Mouse (Mus musculus): Measurements from ENCODE around the gene Tob1. TPM values are rescaled to one million over a fixed set of nuclear protein-coding genes. Genes with fewer than 3 reads are reported as not detected.

The Tob1 gene
- polyA plus RNA-seq, 1 experiment, result not detected

GRCm38 (mm10) chr11:94189579-94189978 lies 21.7 kb upstream of the Tob1 start:
- Histone ChIP-seq H3K4me1 (ENCODE audit: control insufficient read depth, insufficient read depth, low read length) (peaks cover 15% of the 10 kb centered on the region), H3K4me3 (ENCODE audit: insufficient read depth, low read depth, low read length) (no peak overlapping the region), H3K27ac (ENCODE audit: insufficient read depth, low read depth, low read length) (peak overlapping the region; percentile 68)
- TF ChIP-seq CTCF (IDR thresholded peaks at IDR 0.05; ENCODE audit: insufficient read depth, low read depth, low read length) (no peak), POLR2A (IDR thresholded peaks at IDR 0.05; ENCODE audit: insufficient read depth, low read depth, low read length) (no peak)
- 36% methylated on average over 10 of the region's 10 CpGs for WGBS

GRCm38 (mm10) chr11:94190665-94191064 lies 20.6 kb upstream of the Tob1 start:
- Histone ChIP-seq H3K4me1 (ENCODE audit: control insufficient read depth, insufficient read depth, low read length) (peaks cover 15% of the 10 kb centered on the region), H3K4me3 (ENCODE audit: insufficient read depth, low read depth, low read length) (no peak overlapping the region), H3K27ac (ENCODE audit: insufficient read depth, low read depth, low read length) (no peak overlapping the region)
- 92% methylated on average over 5 of the region's 5 CpGs for WGBS
- TF ChIP-seq POLR2A (IDR thresholded peaks at IDR 0.05; ENCODE audit: insufficient read depth, low read depth, low read length) (no peak), CTCF (IDR thresholded peaks at IDR 0.05; ENCODE audit: insufficient read depth, low read depth, low read length) (no peak)

GRCm38 (mm10) chr11:94193109-94193508 lies 18.1 kb upstream of the Tob1 start:
- H3K27ac ChIP-seq (ENCODE audit: insufficient read depth, low read depth, low read length), result no peak overlapping the region
- WGBS, result 65% methylated on average over 2 of the region's 2 CpGs
- no peak overlapping the region for H3K4me3 ChIP-seq (ENCODE audit: insufficient read depth, low read depth, low read length)
- peaks cover 13% of the 10 kb centered on the region for H3K4me1 ChIP-seq (ENCODE audit: control insufficient read depth, insufficient read depth, low read length)
- no peak for TF ChIP-seq POLR2A (IDR thresholded peaks at IDR 0.05; ENCODE audit: insufficient read depth, low read depth, low read length)
- no peak for TF ChIP-seq CTCF (IDR thresholded peaks at IDR 0.05; ENCODE audit: insufficient read depth, low read depth, low read length)

- H3K27ac ChIP-seq (ENCODE audit: insufficient read depth, low read depth, low read length), result no peak overlapping the region
- 74% methylated on average over 3 of the region's 3 CpGs for WGBS
- peaks cover 2% of the 10 kb centered on the region; the same call in 1 of the 2 replicates for H3K4me1 ChIP-seq (ENCODE audit: control insufficient read depth, insufficient read depth, low read length)
- TF ChIP-seq POLR2A (IDR thresholded peaks at IDR 0.05; ENCODE audit: insufficient read depth, low read depth, low read length), result no peak
- no peak for TF ChIP-seq CTCF (IDR thresholded peaks at IDR 0.05; ENCODE audit: insufficient read depth, low read depth, low read length)
- no peak overlapping the region for H3K4me3 ChIP-seq (ENCODE audit: insufficient read depth, low read depth, low read length)
Observed at GRCm38 (mm10) chr11:94196311-94196710, 14.9 kb upstream of the Tob1 start.

GRCm38 (mm10) chr11:94198405-94199146 lies 12.7 kb upstream of the Tob1 start:
- H3K4me3 ChIP-seq (ENCODE audit: insufficient read depth, low read depth, low read length), result no peak overlapping the region
- no peak overlapping the region for H3K27ac ChIP-seq (ENCODE audit: insufficient read depth, low read depth, low read length)
- WGBS, result 95% methylated on average over 7 of the region's 7 CpGs
- H3K4me1 ChIP-seq (ENCODE audit: control insufficient read depth, insufficient read depth, low read length), result no peaks in the 10 kb centered on the region
- TF ChIP-seq CTCF (IDR thresholded peaks at IDR 0.05; ENCODE audit: insufficient read depth, low read depth, low read length), result no peak
- TF ChIP-seq POLR2A (IDR thresholded peaks at IDR 0.05; ENCODE audit: insufficient read depth, low read depth, low read length), result no peak

- no peak for TF ChIP-seq CTCF (IDR thresholded peaks at IDR 0.05; ENCODE audit: insufficient read depth, low read depth, low read length)
- TF ChIP-seq POLR2A (IDR thresholded peaks at IDR 0.05; ENCODE audit: insufficient read depth, low read depth, low read length), result no peak
- no peaks in the 10 kb centered on the region for H3K4me1 ChIP-seq (ENCODE audit: control insufficient read depth, insufficient read depth, low read length)
- H3K27ac ChIP-seq (ENCODE audit: insufficient read depth, low read depth, low read length), result no peak overlapping the region
- 87% methylated on average over 2 of the region's 2 CpGs for WGBS
- H3K4me3 ChIP-seq (ENCODE audit: insufficient read depth, low read depth, low read length), result no peak overlapping the region
Observed at GRCm38 (mm10) chr11:94199771-94200170, 11.5 kb upstream of the Tob1 start.

- no peaks in the 10 kb centered on the region for H3K4me1 ChIP-seq (ENCODE audit: control insufficient read depth, insufficient read depth, low read length)
- no peak overlapping the region for H3K4me3 ChIP-seq (ENCODE audit: insufficient read depth, low read depth, low read length)
- 78% methylated on average over 4 of the region's 4 CpGs for WGBS
- TF ChIP-seq POLR2A (IDR thresholded peaks at IDR 0.05; ENCODE audit: insufficient read depth, low read depth, low read length) (no peak), CTCF (IDR thresholded peaks at IDR 0.05; ENCODE audit: insufficient read depth, low read depth, low read length) (no peak)
- H3K27ac ChIP-seq (ENCODE audit: insufficient read depth, low read depth, low read length), result no peak overlapping the region
Observed at GRCm38 (mm10) chr11:94200422-94200821, 10.8 kb upstream of the Tob1 start.

- WGBS, result 90% methylated on average over 5 of the region's 5 CpGs
- no peak overlapping the region for H3K4me3 ChIP-seq (ENCODE audit: insufficient read depth, low read depth, low read length)
- peaks cover 5% of the 10 kb centered on the region for H3K4me1 ChIP-seq (ENCODE audit: control insufficient read depth, insufficient read depth, low read length)
- TF ChIP-seq CTCF (IDR thresholded peaks at IDR 0.05; ENCODE audit: insufficient read depth, low read depth, low read length) (no peak), POLR2A (IDR thresholded peaks at IDR 0.05; ENCODE audit: insufficient read depth, low read depth, low read length) (no peak)
- no peak overlapping the region for H3K27ac ChIP-seq (ENCODE audit: insufficient read depth, low read depth, low read length)
Observed at GRCm38 (mm10) chr11:94202106-94202505, 9.1 kb upstream of the Tob1 start.

GRCm38 (mm10) chr11:94203066-94203465 lies 8.2 kb upstream of the Tob1 start:
- H3K4me3 ChIP-seq (ENCODE audit: insufficient read depth, low read depth, low read length), result no peak overlapping the region
- 66% methylated on average over 3 of the region's 3 CpGs for WGBS
- TF ChIP-seq POLR2A (IDR thresholded peaks at IDR 0.05; ENCODE audit: insufficient read depth, low read depth, low read length) (no peak), CTCF (IDR thresholded peaks at IDR 0.05; ENCODE audit: insufficient read depth, low read depth, low read length) (no peak)
- no peak overlapping the region for H3K27ac ChIP-seq (ENCODE audit: insufficient read depth, low read depth, low read length)
- H3K4me1 ChIP-seq (ENCODE audit: control insufficient read depth, insufficient read depth, low read length), result peaks cover 5% of the 10 kb centered on the region

Data from olfactory bulb, adult 2 months (tissue).